Comparison of ENCODE assay signal across 21 mouse cellular contexts in genomic region chr13:94647566-94647965, GRCm38 (mm10).
DNase-seq lines count a peak whose midpoint lies in the region; ATAC-seq lines count a peak whose summit lies in the region.
"Had no signal": no experiment of that assay in that cellular context is flagged by ENCODE, and none has a peak within 500 bp of the region (broad histone marks: within the 10 kb centered on the region; RNA-seq: fewer than 3 reads in every experiment).

No protein-coding gene starts in this region.

- no peaks in the 10 kb centered on the region for H3K36me3 ChIP-seq in midbrain, embryonic 10.5 days
- no peaks in the 10 kb centered on the region for H3K36me3 ChIP-seq in midbrain, embryonic 14.5 days (ENCODE audit: control insufficient read depth, insufficient read depth, low read length)
- H3K36me3 ChIP-seq: embryonic facial prominence, embryonic 13.5 days; forebrain, embryonic 12.5 days; G1E; heart, embryonic 13.5 days; hindbrain, embryonic 15.5 days had no signal

- no peak overlapping the region for H3K4me2 ChIP-seq in midbrain, embryonic 14.5 days (ENCODE audit: low read length)
- H3K4me2 ChIP-seq: embryonic facial prominence, embryonic 13.5 days; forebrain, embryonic 12.5 days; hindbrain, embryonic 15.5 days had no signal

- H3K4me3 ChIP-seq in midbrain, embryonic 10.5 days = no peak overlapping the region
- H3K4me3 ChIP-seq in midbrain, embryonic 14.5 days (replicated peaks; ENCODE audit: low read depth, low read length) = no peak overlapping the region
- H3K4me3 ChIP-seq: embryonic facial prominence, embryonic 13.5 days; forebrain, embryonic 12.5 days; heart, embryonic 13.5 days; hindbrain, embryonic 15.5 days had no signal

- 26% methylated on average over 5 of the region's 5 CpGs for WGBS in midbrain, embryonic 10.5 days
- WGBS in midbrain, embryonic 14.5 days = 13% methylated on average over 5 of the region's 5 CpGs

- DNase-seq in embryo, embryonic 10 days (ENCODE audit: low spot score) = peak; percentile 12
- DNase-seq in embryo, embryonic 11 days = no peak
- peak; percentile 12 for DNase-seq in midbrain, embryonic 10.5 days (ENCODE audit: low spot score)
- DNase-seq in midbrain, embryonic 14.5 days = no peak
- peak; percentile 74 for DNase-seq in R1 (ENCODE audit: low read depth, low spot score)
- no peak for DNase-seq in frontal cortex, postnatal 36 days (ENCODE audit: low spot score in 2 of 2)
- DNase-seq in kidney, postnatal 25 days = no peak
- DNase-seq: B cell, adult 2 months; cerebellum, adult 2 months; cerebellum, postnatal 10 days; gastrocnemius, postnatal 14 days; heart, postnatal 36 days; kidney, adult 11 months had no signal

- ATAC-seq in midbrain, embryonic 14.5 days (ENCODE audit: low FRiP score, low TSS enrichment) = no peak
- ATAC-seq: activated CD4-positive, CD25-positive, alpha-beta regulatory T cell, adult 4 months; CD4-positive, CD25-positive, alpha-beta regulatory T cell, adult 4 months; forebrain, embryonic 16.5 days had no signal

- peaks cover 32% of the 10 kb centered on the region for H3K4me1 ChIP-seq in midbrain, embryonic 10.5 days
- H3K4me1 ChIP-seq in midbrain, embryonic 14.5 days (ENCODE audit: control insufficient read depth, insufficient read depth, low read length) = peaks cover 5% of the 10 kb centered on the region; the same call in 1 of the 2 replicates

- peaks cover 75% of the 10 kb centered on the region for H3K27me3 ChIP-seq in midbrain, embryonic 10.5 days (ENCODE audit: low read depth, poor library complexity, severe bottlenecking)
- peaks cover 6% of the 10 kb centered on the region; the same call in 1 of the 2 replicates for H3K27me3 ChIP-seq in midbrain, embryonic 14.5 days (ENCODE audit: control insufficient read depth, insufficient read depth, low read length)

- H3K27ac ChIP-seq in midbrain, embryonic 10.5 days (replicated peaks) = no peak overlapping the region
- no peak overlapping the region for H3K27ac ChIP-seq in midbrain, embryonic 14.5 days (replicated peaks; ENCODE audit: low read depth, low read length)
- H3K27ac ChIP-seq: embryonic facial prominence, embryonic 13.5 days; forebrain, embryonic 12.5 days; heart, embryonic 13.5 days; hindbrain, embryonic 15.5 days had no signal

- H3K9ac ChIP-seq in midbrain, embryonic 14.5 days (replicated peaks; ENCODE audit: low read length) = no peak overlapping the region
- H3K9ac ChIP-seq: embryonic facial prominence, embryonic 13.5 days; forebrain, embryonic 12.5 days; heart, embryonic 13.5 days; hindbrain, embryonic 15.5 days had no signal

- no peaks in the 10 kb centered on the region for H3K9me3 ChIP-seq in midbrain, embryonic 10.5 days (replicated peaks)
- no peaks in the 10 kb centered on the region for H3K9me3 ChIP-seq in midbrain, embryonic 14.5 days (ENCODE audit: control insufficient read depth, low read length)
- H3K9me3 ChIP-seq: embryonic facial prominence, embryonic 13.5 days; forebrain, embryonic 12.5 days; G1E; heart, embryonic 13.5 days; hindbrain, embryonic 15.5 days had no signal

Comparison
In these comparisons a context has a peak if more than half of its experiments do, and no peak if none do; other contexts are left out.
1. DNase-seq: peak in embryo, embryonic 10 days (single experiment), midbrain, embryonic 10.5 days (single experiment) and R1 (single experiment); none in embryo, embryonic 11 days (single experiment), midbrain, embryonic 14.5 days (single experiment), frontal cortex, postnatal 36 days (0 of 2) and kidney, postnatal 25 days (0 of 2).